Mouse (Mus musculus) lung, embryonic 16.5 days (tissue): ENCODE data around the gene Adgrl2. TPM values are rescaled to one million over a fixed set of nuclear protein-coding genes. Genes with fewer than 3 reads are reported as not detected.

Experiments
- ATAC-seq: fragments of 200-750 bp; cut with Nextera tagmentation; 2 replicates; pipeline ENCODE4 v1.8.0; 2017; ENCODE audit warnings: low read depth, mild to moderate bottlenecking, moderate library complexity
- H3K27ac ChIP-seq: fragments of 300-500 bp; sonication (generic); 2 replicates; pipeline ENCODE4 v1.5.1; 2014; ENCODE audit warnings: mild to moderate bottlenecking, control low read depth, low read length
- H3K27me3 ChIP-seq: fragments of 300-500 bp; sonication (generic); 2 replicates; pipeline ENCODE4 v1.6.1; 2014; ENCODE audit warnings: low read depth, low read length, mixed read lengths; ENCODE audit not compliant: control insufficient read depth, insufficient read depth
- H3K36me3 ChIP-seq: fragments of 300-500 bp; sonication (generic); 2 replicates; pipeline ENCODE4 v1.6.1; 2014; ENCODE audit warnings: low read length; ENCODE audit not compliant: control insufficient read depth, insufficient read depth
- H3K4me1 ChIP-seq: fragments of 300-500 bp; sonication (generic); replicated peaks from 2 replicates; pipeline ENCODE4 v1.6.1; 2014; ENCODE audit warnings: low read length, mixed read lengths; ENCODE audit not compliant: control insufficient read depth, insufficient read depth
- H3K4me2 ChIP-seq: fragments of 300-500 bp; sonication (generic); 2 replicates; pipeline ENCODE4 v1.6.1; 2014; ENCODE audit warnings: low read depth, low read length, control low read depth
- H3K4me3 ChIP-seq: fragments of 300-500 bp; sonication (generic); 2 replicates; pipeline ENCODE4 v1.5.1; 2014; ENCODE audit warnings: mild to moderate bottlenecking, low read length, control low read depth
- H3K9ac ChIP-seq: fragments of 300-500 bp; sonication (generic); 2 replicates; pipeline ENCODE4 v1.6.1; 2014; ENCODE audit warnings: low read length, control low read depth
- H3K9me3 ChIP-seq: fragments of 300-500 bp; sonication (generic); 2 replicates; pipeline ENCODE4 v1.6.1; 2016; ENCODE audit warnings: low read length; ENCODE audit not compliant: control insufficient read depth
- WGBS: fragments of 180-500 bp; shearing (Covaris S2); extraction: QIAGEN DNeasy Blood & Tissue Kit; methylation state at CpG from one replicate; pipeline ENCODE4 v1.1.7; 2014; 5-methylcytosine and 5-hydroxymethylcytosine counted together
- polyA plus RNA-seq: library from polyadenylated mRNA; unstranded; fragments of >200 nt; fragmentation: Nextera tagmentation; extraction: Ambion mirVana; gene quantifications from 2 replicates; pipeline ENCODE4 v1.2.1, GENCODE M21; 2015

Gene Adgrl2
- polyA plus RNA-seq, 1 experiment from 2014 or later: 51.1 TPM

DNA sequence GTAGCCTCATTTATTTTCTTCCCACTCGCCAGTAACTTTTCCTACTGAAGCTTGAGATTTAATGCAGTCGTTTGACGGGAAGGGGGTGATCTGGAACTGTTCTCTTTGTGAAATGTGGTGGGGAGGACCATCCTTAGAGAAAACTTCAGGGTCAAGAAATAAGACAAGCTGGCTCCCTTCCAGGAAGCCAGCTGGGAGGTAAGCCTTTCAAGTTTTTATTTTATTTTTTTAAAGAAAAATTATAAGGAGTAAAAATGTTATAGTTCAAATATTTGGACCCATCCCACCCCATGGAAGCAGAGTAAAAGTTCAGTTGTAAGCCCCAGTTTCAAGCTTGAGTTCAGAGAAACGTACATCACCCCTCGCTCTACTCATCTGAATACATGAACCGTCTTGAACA is 177.2 kb downstream of the Adgrl2 start:
- no peak overlapping the region for H3K4me2 ChIP-seq
- ATAC-seq: no peak
- WGBS: 41% methylated on average over 6 of the region's 6 CpGs

DNA sequence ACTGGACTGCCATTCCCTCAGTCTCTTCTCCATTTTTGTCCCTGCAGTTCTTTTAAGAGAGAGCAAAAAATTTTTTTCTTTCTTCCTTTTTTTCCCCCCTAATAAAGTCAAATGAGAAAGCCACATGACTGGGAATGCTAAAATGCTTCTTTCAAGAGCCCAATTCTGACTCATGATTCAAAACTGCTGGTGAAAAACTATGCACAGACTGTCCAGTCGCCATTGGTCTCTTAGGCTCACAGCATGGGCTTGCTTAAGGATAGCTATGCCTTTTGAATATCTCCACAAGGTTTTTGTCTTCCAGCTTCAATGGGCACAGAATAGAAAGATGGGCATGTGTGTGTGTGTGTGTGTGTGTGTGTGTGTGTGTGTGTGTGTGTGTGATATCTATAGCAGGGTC is 178.3 kb downstream of the Adgrl2 start:
- no peak overlapping the region for H3K9ac ChIP-seq
- no peak overlapping the region for H3K4me2 ChIP-seq
- no peaks in the 10 kb centered on the region for H3K27me3 ChIP-seq
- H3K27ac ChIP-seq: no peak overlapping the region
- H3K36me3 ChIP-seq: peaks cover 9% of the 10 kb centered on the region
- 45% methylated on average over 1 of the region's 1 CpGs for WGBS
- no peaks in the 10 kb centered on the region for H3K9me3 ChIP-seq
- no peak overlapping the region for H3K4me3 ChIP-seq
- ATAC-seq: no peak
- no peaks in the 10 kb centered on the region; the same call in 1 of the 2 replicates for H3K4me1 ChIP-seq

More for the DNA sequence above, 177.2 kb downstream of the Adgrl2 start:
- no peak overlapping the region for H3K27ac ChIP-seq
- no peak overlapping the region for H3K9ac ChIP-seq
- peaks cover 20% of the 10 kb centered on the region for H3K36me3 ChIP-seq
- no peaks in the 10 kb centered on the region for H3K9me3 ChIP-seq
- H3K27me3 ChIP-seq: no peaks in the 10 kb centered on the region
- H3K4me3 ChIP-seq: no peak overlapping the region
- no peaks in the 10 kb centered on the region; the same call in 1 of the 2 replicates for H3K4me1 ChIP-seq

DNA sequence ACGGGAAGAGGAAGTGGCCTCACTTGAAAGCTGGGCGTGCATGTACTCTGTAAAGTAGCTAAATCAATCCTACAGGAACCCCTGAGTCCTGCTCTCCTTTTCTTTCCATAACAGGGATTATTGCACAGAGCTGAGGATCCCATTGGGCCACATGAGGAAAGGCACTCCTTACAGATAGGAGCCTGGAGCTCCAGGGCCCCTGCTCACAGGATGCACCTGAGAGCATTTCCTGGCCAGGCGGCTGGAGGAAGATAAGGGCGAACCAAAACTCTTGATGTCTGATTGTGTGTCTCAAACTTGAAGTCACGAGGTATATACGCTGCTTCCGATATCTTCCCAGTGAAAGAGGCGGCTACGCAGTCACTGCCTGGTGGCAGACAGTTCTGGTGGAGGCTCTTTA is 183.4 kb downstream of the Adgrl2 start:
- Histone ChIP-seq H3K27me3 (no peaks in the 10 kb centered on the region), H3K9me3 (no peaks in the 10 kb centered on the region), H3K27ac (no peak overlapping the region), H3K4me2 (no peak overlapping the region), H3K4me3 (no peak overlapping the region), H3K4me1 (no peaks in the 10 kb centered on the region), H3K9ac (no peak overlapping the region), H3K36me3 (no peaks in the 10 kb centered on the region)
- WGBS: 61% methylated on average over 9 of the region's 9 CpGs
- peak; percentile 36; the same call in 1 of the 2 replicates for ATAC-seq

DNA sequence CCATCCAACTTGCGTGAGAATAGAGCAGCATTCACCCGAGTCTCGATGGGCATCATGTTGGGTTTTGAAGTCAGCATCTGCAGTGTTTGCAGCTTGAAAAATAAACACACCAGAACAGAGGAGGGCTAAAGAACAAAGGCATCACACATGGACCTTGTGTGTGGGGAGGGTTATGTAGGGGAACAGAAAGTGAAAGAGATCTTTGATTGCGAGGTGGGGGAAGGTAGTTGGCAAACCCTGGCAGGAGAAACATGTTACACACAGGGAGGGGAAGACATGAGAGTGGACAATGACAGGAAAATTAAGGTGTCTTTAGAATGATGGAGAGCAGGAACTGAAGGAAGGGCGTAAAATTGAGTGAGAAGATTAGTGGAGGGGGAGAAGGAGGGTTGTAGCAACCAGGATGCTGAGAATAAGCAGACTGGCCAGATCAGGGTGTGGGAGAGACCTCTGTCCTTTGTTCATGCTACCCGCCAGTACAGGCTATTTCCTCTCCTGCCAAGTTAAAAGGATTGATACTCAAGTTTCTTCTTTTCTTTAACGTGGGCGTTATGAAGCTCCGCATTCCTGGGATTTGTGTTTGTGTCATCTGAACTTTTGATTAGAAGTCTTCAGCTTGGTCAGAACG is 197.0 kb downstream of the Adgrl2 start:
- 0 out of 2 replicates have a peak, but pooled peaks cover 2% of the 10 kb centered on the region for H3K4me1 ChIP-seq
- 0 out of 2 replicates have a peak overlapping the region, but pooled peaks have one; percentile 7 for H3K27ac ChIP-seq
- no peak overlapping the region for H3K9ac ChIP-seq
- ATAC-seq: peak; percentile 51; the same call in 1 of the 2 replicates
- WGBS: 48% methylated on average over 10 of the region's 10 CpGs
- H3K36me3 ChIP-seq: no peaks in the 10 kb centered on the region
- H3K4me3 ChIP-seq: no peak overlapping the region
- no peaks in the 10 kb centered on the region for H3K9me3 ChIP-seq
- H3K4me2 ChIP-seq: 0 out of 2 replicates have a peak overlapping the region, but pooled peaks have one; percentile 10
- H3K27me3 ChIP-seq: no peaks in the 10 kb centered on the region

DNA sequence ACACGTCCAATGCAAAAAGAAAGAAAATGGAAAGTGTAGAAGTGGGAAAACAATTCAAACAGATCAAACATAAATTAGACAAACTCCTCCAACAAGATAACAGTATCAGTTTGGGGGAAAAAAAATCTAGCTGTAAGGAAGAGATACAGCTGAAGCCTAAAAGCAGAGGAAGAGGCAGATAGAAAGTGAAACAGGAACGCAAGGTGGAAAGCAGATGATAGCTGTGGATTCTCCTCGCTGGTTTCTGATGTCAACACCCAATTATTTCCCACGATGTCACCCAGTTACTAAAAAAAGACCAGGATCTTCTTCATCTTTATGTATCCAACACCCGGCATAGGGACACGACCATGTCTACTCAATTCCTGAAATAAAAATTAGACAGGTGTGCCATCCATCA is 220.0 kb downstream of the Adgrl2 start:
- H3K4me1 ChIP-seq: no peaks in the 10 kb centered on the region
- no peak for ATAC-seq
- H3K27ac ChIP-seq: no peak overlapping the region
- no peaks in the 10 kb centered on the region for H3K36me3 ChIP-seq
- H3K27me3 ChIP-seq: no peaks in the 10 kb centered on the region
- no peak overlapping the region for H3K4me2 ChIP-seq
- H3K4me3 ChIP-seq: no peak overlapping the region
- H3K9me3 ChIP-seq: no peaks in the 10 kb centered on the region
- H3K9ac ChIP-seq: no peak overlapping the region
- 71% methylated on average over 6 of the region's 6 CpGs for WGBS
